Mouse (Mus musculus): ENCODE results near the gene Zfp382. TPM values are rescaled to one million over a fixed set of nuclear protein-coding genes. Genes with fewer than 3 reads are reported as not detected.
"Not testable (repeated sequence)": the region's sequence is repeated elsewhere in the genome, so short reads cannot be mapped to it uniquely, and the experiment has no call there.

The Zfp382 gene
- polyA plus RNA-seq, 1 experiment from 2014 or later, result 1.6 TPM

- no peak for ATAC-seq (ENCODE audit: insufficient read depth)
- H3K9ac ChIP-seq, result no peak overlapping the region
- H3K36me3 ChIP-seq (replicated peaks), result peaks cover 72% of the 10 kb centered on the region
- H3K4me3 ChIP-seq (replicated peaks), result no peak overlapping the region
- H3K4me2 ChIP-seq, result no peak overlapping the region
- WGBS (ENCODE audit: insufficient replicate concordance), result 87% methylated on average over 1 of the region's 1 CpGs
- no peaks in the 10 kb centered on the region for H3K4me1 ChIP-seq (replicated peaks)
- H3K27ac ChIP-seq (replicated peaks), result no peak overlapping the region
- H3K27me3 ChIP-seq, result no peaks in the 10 kb centered on the region
- H3K9me3 ChIP-seq (replicated peaks), result peaks cover 26% of the 10 kb centered on the region
These were observed 32.3 kb downstream of the Zfp382 start for GRCm38 (mm10) chr7:30154040-30154439.

- Histone ChIP-seq H3K36me3 (replicated peaks) (peaks cover 76% of the 10 kb centered on the region), H3K27ac (replicated peaks) (no peak overlapping the region), H3K27me3 (no peaks in the 10 kb centered on the region), H3K4me2 (no peak overlapping the region), H3K9me3 (replicated peaks) (peaks cover 26% of the 10 kb centered on the region), H3K4me3 (replicated peaks) (no peak overlapping the region), H3K4me1 (replicated peaks) (no peaks in the 10 kb centered on the region), H3K9ac (no peak overlapping the region)
- 92% methylated on average over 3 of the region's 3 CpGs for WGBS (ENCODE audit: insufficient replicate concordance)
- ATAC-seq (ENCODE audit: insufficient read depth), result no peak
These were observed 33.8 kb downstream of the Zfp382 start for GRCm38 (mm10) chr7:30155507-30155906.

GRCm38 (mm10) chr7:30163113-30163512 is 41.4 kb downstream of the Zfp382 start:
- H3K9ac ChIP-seq, result no peak overlapping the region
- H3K9me3 ChIP-seq (replicated peaks), result peaks cover 14% of the 10 kb centered on the region
- peaks cover 13% of the 10 kb centered on the region; the same call in 1 of the 2 replicates for H3K4me1 ChIP-seq (replicated peaks)
- H3K27me3 ChIP-seq, result no peaks in the 10 kb centered on the region
- H3K4me2 ChIP-seq, result no peak overlapping the region
- no peak overlapping the region for H3K4me3 ChIP-seq (replicated peaks)
- no peak for ATAC-seq (ENCODE audit: insufficient read depth)
- 89% methylated on average over 5 of the region's 5 CpGs for WGBS (ENCODE audit: insufficient replicate concordance)
- no peak overlapping the region for H3K27ac ChIP-seq (replicated peaks)
- H3K36me3 ChIP-seq (replicated peaks), result peaks cover 87% of the 10 kb centered on the region

GRCm38 (mm10) chr7:30164745-30165144 is 43.0 kb downstream of the Zfp382 start:
- ATAC-seq (ENCODE audit: insufficient read depth), result no peak
- WGBS (ENCODE audit: insufficient replicate concordance), result 87% methylated on average over 2 of the region's 2 CpGs
- Histone ChIP-seq H3K4me1 (replicated peaks) (peaks cover 19% of the 10 kb centered on the region), H3K27ac (replicated peaks) (no peak overlapping the region), H3K9ac (no peak overlapping the region), H3K9me3 (replicated peaks) (peaks cover 14% of the 10 kb centered on the region), H3K27me3 (no peaks in the 10 kb centered on the region), H3K4me2 (no peak overlapping the region), H3K36me3 (replicated peaks) (peaks cover 72% of the 10 kb centered on the region), H3K4me3 (replicated peaks) (no peak overlapping the region)

GRCm38 (mm10) chr7:30168914-30169582 is 47.3 kb downstream of the Zfp382 start:
- WGBS (ENCODE audit: insufficient replicate concordance), result 3% methylated on average over 21 of the region's 21 CpGs

GRCm38 (mm10) chr7:30169583-30170282 is 48.0 kb downstream of the Zfp382 start, which contains the start of gene Zfp146:
Zfp146 (minus strand) TSS chr7:30169750.
- H3K4me3 ChIP-seq (replicated peaks), result peak within 1 kb of the TSS; percentile 90
- H3K9ac ChIP-seq, result peak within 1 kb of the TSS; percentile 90
- peaks cover 26% of the 10 kb centered on the region for H3K36me3 ChIP-seq (replicated peaks)
- WGBS (ENCODE audit: insufficient replicate concordance), result under 1% methylated on average over 36 of the region's 36 CpGs
- H3K27ac ChIP-seq (replicated peaks), result peak within 1 kb of the TSS; percentile 87
- peak within 1 kb of the TSS; percentile 87 for H3K4me2 ChIP-seq
- H3K9me3 ChIP-seq (replicated peaks), result no peaks in the 10 kb centered on the region
- peaks cover 30% of the 10 kb centered on the region for H3K4me1 ChIP-seq (replicated peaks)
- peak; percentile 99 for ATAC-seq (ENCODE audit: insufficient read depth)
- H3K27me3 ChIP-seq, result no peaks in the 10 kb centered on the region

More at GRCm38 (mm10) chr7:30168914-30169582, 47.3 kb downstream of the Zfp382 start:
- peak overlapping the region; percentile 87 for H3K4me2 ChIP-seq
- peaks cover 31% of the 10 kb centered on the region for H3K36me3 ChIP-seq (replicated peaks)
- peak overlapping the region; percentile 87 for H3K27ac ChIP-seq (replicated peaks)
- H3K27me3 ChIP-seq, result no peaks in the 10 kb centered on the region
- no peaks in the 10 kb centered on the region for H3K9me3 ChIP-seq (replicated peaks)
- peaks cover 30% of the 10 kb centered on the region for H3K4me1 ChIP-seq (replicated peaks)
- ATAC-seq (ENCODE audit: insufficient read depth), result peak; percentile 31
- H3K4me3 ChIP-seq (replicated peaks), result peak overlapping the region; percentile 90
- H3K9ac ChIP-seq, result peak overlapping the region; percentile 90

GRCm38 (mm10) chr7:30170283-30170951 is 48.7 kb downstream of the Zfp382 start:
- H3K36me3 ChIP-seq (replicated peaks), result peaks cover 19% of the 10 kb centered on the region
- H3K27me3 ChIP-seq, result no peaks in the 10 kb centered on the region
- 23% methylated on average over 11 of the region's 11 CpGs for WGBS (ENCODE audit: insufficient replicate concordance)
- no peaks in the 10 kb centered on the region for H3K9me3 ChIP-seq (replicated peaks)
- peaks cover 30% of the 10 kb centered on the region for H3K4me1 ChIP-seq (replicated peaks)
- H3K4me2 ChIP-seq, result peak overlapping the region; percentile 87
- peak overlapping the region; percentile 90 for H3K4me3 ChIP-seq (replicated peaks)
- peak overlapping the region; percentile 87 for H3K27ac ChIP-seq (replicated peaks)
- peak overlapping the region; percentile 90 for H3K9ac ChIP-seq
- ATAC-seq (ENCODE audit: insufficient read depth), result no peak

GRCm38 (mm10) chr7:30176474-30176873 is 54.7 kb downstream of the Zfp382 start:
- 44% methylated on average over 12 of the region's 12 CpGs for WGBS (ENCODE audit: insufficient replicate concordance)

GRCm38 (mm10) chr7:30178256-30178655 is 56.5 kb downstream of the Zfp382 start:
- 76% methylated on average over 11 of the region's 11 CpGs for WGBS (ENCODE audit: insufficient replicate concordance)
- Histone ChIP-seq H3K4me2 (no peak overlapping the region), H3K36me3 (replicated peaks) (peaks cover 9% of the 10 kb centered on the region), H3K27me3 (no peaks in the 10 kb centered on the region), H3K4me3 (replicated peaks) (no peak overlapping the region), H3K9me3 (replicated peaks) (no peaks in the 10 kb centered on the region), H3K9ac (no peak overlapping the region), H3K27ac (replicated peaks) (no peak overlapping the region), H3K4me1 (replicated peaks) (no peaks in the 10 kb centered on the region)
- no peak for ATAC-seq (ENCODE audit: insufficient read depth)

More at GRCm38 (mm10) chr7:30176474-30176873, 54.7 kb downstream of the Zfp382 start:
- no peak overlapping the region for H3K9ac ChIP-seq
- no peak overlapping the region for H3K4me2 ChIP-seq
- no peak for ATAC-seq (ENCODE audit: insufficient read depth)
- H3K27me3 ChIP-seq, result no peaks in the 10 kb centered on the region
- H3K27ac ChIP-seq (replicated peaks), result no peak overlapping the region
- H3K4me3 ChIP-seq (replicated peaks), result no peak overlapping the region
- H3K9me3 ChIP-seq (replicated peaks), result no peaks in the 10 kb centered on the region
- peaks cover 9% of the 10 kb centered on the region for H3K36me3 ChIP-seq (replicated peaks)
- H3K4me1 ChIP-seq (replicated peaks), result no peaks in the 10 kb centered on the region

GRCm38 (mm10) chr7:30181308-30181707 is 59.6 kb downstream of the Zfp382 start:
- Histone ChIP-seq H3K4me3 (replicated peaks) (no peak overlapping the region), H3K4me1 (replicated peaks) (peaks cover 17% of the 10 kb centered on the region), H3K9ac (no peak overlapping the region), H3K4me2 (no peak overlapping the region), H3K27ac (replicated peaks) (no peak overlapping the region), H3K36me3 (replicated peaks) (peaks cover 21% of the 10 kb centered on the region), H3K9me3 (replicated peaks) (no peaks in the 10 kb centered on the region), H3K27me3 (no peaks in the 10 kb centered on the region)
- WGBS (ENCODE audit: insufficient replicate concordance), result 1% methylated on average over 4 of the region's 4 CpGs
- no peak for ATAC-seq (ENCODE audit: insufficient read depth)

GRCm38 (mm10) chr7:30181929-30182328 is 60.2 kb downstream of the Zfp382 start:
- H3K9ac ChIP-seq; H3K4me2 ChIP-seq; H3K9me3 ChIP-seq (replicated peaks); H3K27ac ChIP-seq (replicated peaks); H3K4me3 ChIP-seq (replicated peaks); H3K27me3 ChIP-seq; ATAC-seq (ENCODE audit: insufficient read depth): not testable (repeated sequence)
- 81% methylated on average over 10 of the region's 10 CpGs for WGBS (ENCODE audit: insufficient replicate concordance)
- H3K36me3 ChIP-seq (replicated peaks), result peaks cover 27% of the 10 kb centered on the region
- H3K4me1 ChIP-seq (replicated peaks), result peaks cover 17% of the 10 kb centered on the region
